24 mouse cellular contexts compared by ENCODE assay signal in the genomic region with DNA sequence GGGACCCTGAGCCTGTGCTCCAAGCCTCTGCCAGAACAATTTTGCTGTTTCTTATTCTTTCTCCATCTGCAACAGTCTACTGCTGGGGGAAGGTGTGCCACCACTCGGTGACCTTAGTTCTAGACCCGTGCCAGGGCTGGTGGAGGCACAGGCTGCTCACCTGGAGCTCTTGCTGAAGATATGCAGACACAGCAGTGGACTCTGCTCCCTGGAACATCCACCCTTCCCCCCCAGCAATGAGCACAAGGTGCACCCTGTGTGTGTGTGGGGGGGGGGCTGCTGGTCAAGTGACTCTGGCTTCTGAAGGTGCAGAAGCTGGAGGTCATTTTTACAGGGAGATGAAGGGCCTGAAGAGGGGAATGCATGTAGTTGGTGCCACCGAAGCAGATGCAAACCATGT. TPM values are rescaled to one million over a fixed set of nuclear protein-coding genes. Genes with fewer than 3 reads are reported as not detected.
A peak's percentile ranks its signal among the peaks of the same experiment; 100 is the strongest.
DNase-seq lines count a peak whose midpoint lies in the region; ATAC-seq and TF ChIP-seq lines count a peak whose summit lies in the region.
"Had no signal": no experiment of that assay in that cellular context is flagged by ENCODE, and none has a peak within 500 bp of the region (broad histone marks: within the 10 kb centered on the region; RNA-seq: fewer than 3 reads in every experiment).

No protein-coding gene starts in this region.

- DNase-seq in kidney, adult 18-20 months, result peak; percentile 80
- DNase-seq in liver, result peak; percentile 39
- peak; percentile 50 for DNase-seq in liver, postnatal 0 days
- no peak for DNase-seq in heart, postnatal 36 days
- DNase-seq in spleen, postnatal 10 days (ENCODE audit: low spot score in 2 of 2), result no peak
- no peak for DNase-seq in urinary bladder, adult 2 months (ENCODE audit: low spot score)
- DNase-seq: cerebellum, adult 2 months; left cerebral cortex, postnatal 4 days; lung, adult 2 months; retina, postnatal 1 day had no signal

- no peaks in the 10 kb centered on the region for H3K36me3 ChIP-seq in kidney, embryonic 16.5 days (ENCODE audit: insufficient read depth, low read length)
- no peaks in the 10 kb centered on the region for H3K36me3 ChIP-seq in liver, postnatal 0 days (replicated peaks; ENCODE audit: insufficient read depth, low read length)
- H3K36me3 ChIP-seq: forebrain, embryonic 15.5 days; heart, embryonic 10.5 days had no signal

- no peaks in the 10 kb centered on the region for H3K9me3 ChIP-seq in kidney, embryonic 16.5 days (ENCODE audit: low read length)
- H3K9me3 ChIP-seq in liver, postnatal 0 days (ENCODE audit: low read length), result no peaks in the 10 kb centered on the region
- H3K9me3 ChIP-seq: forebrain, embryonic 15.5 days; heart, embryonic 10.5 days had no signal

- ATAC-seq in kidney, embryonic 16.5 days (ENCODE audit: low FRiP score, low TSS enrichment), result peak; percentile 91
- ATAC-seq in liver, postnatal 0 days, result peak; percentile 64
- ATAC-seq: forebrain, embryonic 15.5 days had no signal

- no peaks in the 10 kb centered on the region for H3K27me3 ChIP-seq in kidney, embryonic 16.5 days (ENCODE audit: insufficient read depth, low read length)
- no peaks in the 10 kb centered on the region for H3K27me3 ChIP-seq in liver, postnatal 0 days (ENCODE audit: insufficient read depth, low read length)
- H3K27me3 ChIP-seq: forebrain, embryonic 15.5 days had no signal

- H3K4me2 ChIP-seq in kidney, embryonic 16.5 days (replicated peaks; ENCODE audit: low read depth, low read length), result no peak overlapping the region
- no peak overlapping the region for H3K4me2 ChIP-seq in liver, postnatal 0 days (ENCODE audit: low read depth, low read length)
- H3K4me2 ChIP-seq: forebrain, embryonic 15.5 days had no signal

- no peak for TF ChIP-seq CTCF in liver, postnatal 0 days (IDR thresholded peaks at IDR 0.05; ENCODE audit: low read depth)

- H3K4me3 ChIP-seq in kidney, embryonic 16.5 days (ENCODE audit: low read length), result no peak overlapping the region
- H3K4me3 ChIP-seq in liver, postnatal 0 days (ENCODE audit: low read depth, low read length), result no peak overlapping the region
- H3K4me3 ChIP-seq: erythroblast, embryonic 14.5 days; forebrain, embryonic 15.5 days; heart, embryonic 10.5 days; left cerebral cortex, adult 2 months had no signal

- no peak for TF ChIP-seq EP300 in liver, postnatal 0 days (IDR thresholded peaks at IDR 0.05; ENCODE audit: low read depth)

- 79% methylated on average over 3 of the region's 3 CpGs for WGBS in kidney, embryonic 16.5 days
- WGBS in liver, postnatal 0 days (ENCODE audit: insufficient replicate concordance), result 57% methylated on average over 3 of the region's 3 CpGs

- H3K27ac ChIP-seq in kidney, embryonic 16.5 days (ENCODE audit: low read length), result peak overlapping the region; percentile 73
- H3K27ac ChIP-seq in liver, postnatal 0 days (ENCODE audit: low read depth), result peak overlapping the region; percentile 86
- H3K27ac ChIP-seq: forebrain, embryonic 15.5 days; heart, embryonic 10.5 days; left cerebral cortex, adult 2 months; stomach, postnatal 0 days had no signal

- no peak overlapping the region for H3K9ac ChIP-seq in kidney, embryonic 16.5 days (replicated peaks; ENCODE audit: low read length)
- H3K9ac ChIP-seq in liver, postnatal 0 days (replicated peaks), result no peak overlapping the region
- H3K9ac ChIP-seq: forebrain, embryonic 15.5 days had no signal

- H3K4me1 ChIP-seq in kidney, embryonic 16.5 days (ENCODE audit: insufficient read depth, low read length), result no peaks in the 10 kb centered on the region
- H3K4me1 ChIP-seq in liver, postnatal 0 days (ENCODE audit: insufficient read depth), result 0 out of 2 replicates have a peak, but pooled peaks cover 4% of the 10 kb centered on the region
- H3K4me1 ChIP-seq: forebrain, embryonic 15.5 days; heart, embryonic 10.5 days had no signal

- intact Hi-C loops in heart, postnatal 36 days (cut with DNase I), result no loop called here

RNA-seq across cellular contexts. Expression of gene Slc34a1, which starts 7.3 kb away (rescaled TPM):
- 366 and 385 TPM in 2 replicates for polyA plus RNA-seq in kidney, embryonic 16.5 days (2015; fragmentation: Nextera tagmentation; extraction: Ambion mirVana)
- not detected in 2 replicates for polyA plus RNA-seq in liver, postnatal 0 days (2015; fragmentation: Nextera tagmentation; extraction: Ambion mirVana)
- not detected for total RNA-seq in heart, postnatal 36 days (2021)
- polyA plus RNA-seq in urinary bladder, adult 2 months (2012; rRNA removed), result 0.44 and 0.52 TPM in 2 replicates
- total RNA-seq: megakaryocyte-erythroid progenitor cell, adult 5-6 weeks; midbrain, postnatal 0 days had no signal
- polyA plus RNA-seq: C2C12; cerebellum, adult 2 months; embryonic facial prominence, embryonic 11.5 days; erythroblast, embryonic 14.5 days; forebrain, embryonic 15.5 days; heart, embryonic 10.5 days; heart, postnatal 0 days; hindbrain, embryonic 11.5 days; stomach, postnatal 0 days had no signal

RNA-seq across cellular contexts. Expression of gene Rgs14, which starts 21.1 kb away (rescaled TPM):
- polyA plus RNA-seq in kidney, embryonic 16.5 days (2015; fragmentation: Nextera tagmentation; extraction: Ambion mirVana), result 1.1 and 1.3 TPM in 2 replicates
- 2.8 and 3.1 TPM in 2 replicates for polyA plus RNA-seq in liver, postnatal 0 days (2015; fragmentation: Nextera tagmentation; extraction: Ambion mirVana)
- total RNA-seq in heart, postnatal 36 days (2021), result 1 to 10 TPM in 1 of 2 experiments, under 1 TPM in 1; 0.47 to 1.0 TPM
- polyA plus RNA-seq in urinary bladder, adult 2 months (2012; rRNA removed), result 2.0 and 2.7 TPM in 2 replicates
- polyA plus RNA-seq: erythroblast, embryonic 14.5 days had no signal

RNA-seq across cellular contexts. Expression of gene Pfn3, which starts 24.4 kb away (rescaled TPM):
- polyA plus RNA-seq in kidney, embryonic 16.5 days (2015; fragmentation: Nextera tagmentation; extraction: Ambion mirVana), result 0.46 TPM in 1 of 2 replicates, not detected in the other
- not detected in 2 replicates for polyA plus RNA-seq in liver, postnatal 0 days (2015; fragmentation: Nextera tagmentation; extraction: Ambion mirVana)
- not detected for total RNA-seq in heart, postnatal 36 days (2021)
- not detected in 2 replicates for polyA plus RNA-seq in urinary bladder, adult 2 months (2012; rRNA removed)
- total RNA-seq: adrenal gland, adult 18-20 months; left cerebral cortex, adult 2 months; megakaryocyte-erythroid progenitor cell, adult 5-6 weeks had no signal
- polyA plus RNA-seq: C2C12; cerebellum, adult 2 months; embryonic facial prominence, embryonic 11.5 days; erythroblast, embryonic 14.5 days; forebrain, embryonic 15.5 days; heart, embryonic 10.5 days; heart, postnatal 0 days; hindbrain, embryonic 11.5 days; lung, adult 2 months; stomach, postnatal 0 days; thymus, postnatal 0 days had no signal

RNA-seq across cellular contexts. Expression of gene Lman2, which starts 28.1 kb away (rescaled TPM):
- polyA plus RNA-seq in kidney, embryonic 16.5 days (2015; fragmentation: Nextera tagmentation; extraction: Ambion mirVana), result 127 and 131 TPM in 2 replicates
- 50.5 and 56.0 TPM in 2 replicates for polyA plus RNA-seq in liver, postnatal 0 days (2015; fragmentation: Nextera tagmentation; extraction: Ambion mirVana)
- total RNA-seq in heart, postnatal 36 days (2021), result 10 to 100 TPM; 47.7 to 48.1 TPM
- polyA plus RNA-seq in urinary bladder, adult 2 months (2012; rRNA removed), result 67.3 and 72.5 TPM in 2 replicates

RNA-seq across cellular contexts. Expression of gene F12, which starts 35.9 kb away (rescaled TPM):
- polyA plus RNA-seq in kidney, embryonic 16.5 days (2015; fragmentation: Nextera tagmentation; extraction: Ambion mirVana), result 0.28 and 0.79 TPM in 2 replicates
- 403 and 418 TPM in 2 replicates for polyA plus RNA-seq in liver, postnatal 0 days (2015; fragmentation: Nextera tagmentation; extraction: Ambion mirVana)
- total RNA-seq in heart, postnatal 36 days (2021), result not detected
- polyA plus RNA-seq in urinary bladder, adult 2 months (2012; rRNA removed), result 0.06 and 0.07 TPM in 2 replicates
- total RNA-seq: adrenal gland, adult 18-20 months; megakaryocyte-erythroid progenitor cell, adult 5-6 weeks; midbrain, postnatal 0 days had no signal
- polyA plus RNA-seq: C2C12; embryonic facial prominence, embryonic 11.5 days; forebrain, embryonic 15.5 days; heart, postnatal 0 days; hindbrain, embryonic 11.5 days had no signal

Comparison
In these comparisons a context has a peak if more than half of its experiments do, and no peak if none do; other contexts are left out.
1. DNase-seq: peak in kidney, adult 18-20 months (single experiment), liver (single experiment) and liver, postnatal 0 days (single experiment); none in heart, postnatal 36 days (0 of 2), spleen, postnatal 10 days (0 of 2) and urinary bladder, adult 2 months (single experiment).
2. RNA of gene Slc34a1, which starts 7.3 kb away (polyA plus RNA-seq): 366 to 385 TPM in kidney, embryonic 16.5 days; 0.44 to 0.52 TPM in urinary bladder, adult 2 months and not detected in liver, postnatal 0 days; every median in the first group is over 100 times any median in the second.